Comparison of ENCODE assay signal across 24 mouse cellular contexts in the genomic region with DNA sequence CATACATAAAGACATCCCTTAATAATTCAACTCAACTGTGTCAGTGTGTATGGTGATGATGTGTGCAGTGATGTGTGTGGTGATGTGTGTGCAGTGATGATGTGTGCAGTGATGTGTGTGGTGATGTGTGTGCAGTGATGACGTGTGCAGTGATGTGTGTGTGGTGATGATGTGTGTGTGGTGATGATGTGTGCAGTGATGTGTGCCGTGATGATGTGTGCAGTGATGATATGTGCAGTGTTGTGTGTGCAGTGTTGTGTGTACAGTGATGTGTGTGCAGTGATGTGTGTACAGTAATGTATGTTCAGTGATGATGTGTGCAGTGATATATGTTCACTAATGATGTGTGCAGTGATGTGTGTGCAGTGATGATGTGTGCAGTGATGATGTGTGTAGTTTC.
DNase-seq lines count a peak whose midpoint lies in the region; ATAC-seq and TF ChIP-seq lines count a peak whose summit lies in the region.
"Had no signal": no experiment of that assay in that cellular context is flagged by ENCODE, and none has a peak within 500 bp of the region (broad histone marks: within the 10 kb centered on the region; RNA-seq: fewer than 3 reads in every experiment).

No protein-coding gene starts in this region.

- no peak for TF ChIP-seq POLR2A in myocyte (IDR thresholded peaks at IDR 0.05; ENCODE audit: insufficient read length, low read depth)

- no peak for DNase-seq in heart, postnatal 36 days
- DNase-seq: adrenal gland, adult 8-10 months; cerebellum, adult 9-10 months; gastrocnemius, postnatal 14 days; heart, adult 18-20 months; kidney, postnatal 4 days; layer of hippocampus, adult 9-11 months; left cerebral cortex, postnatal 4 days; lung, adult 18-20 months; thymus, adult 2 months had no signal

- no peak overlapping the region for H3ac ChIP-seq in myocyte (ENCODE audit: control insufficient read depth, insufficient read length)

- H3K4me2 ChIP-seq in heart, embryonic 13.5 days, result no peak overlapping the region
- no peak overlapping the region for H3K4me2 ChIP-seq in myocyte (ENCODE audit: low read depth)
- no peak overlapping the region for H3K4me2 ChIP-seq in heart, embryonic 11.5 days
- H3K4me2 ChIP-seq: hindbrain, embryonic 15.5 days; kidney, embryonic 15.5 days; liver, embryonic 11.5 days had no signal

- no peak for ATAC-seq in heart, embryonic 13.5 days (ENCODE audit: extremely low read depth, insufficient number of reproducible peaks, low FRiP score, low TSS enrichment)
- no peak for ATAC-seq in megakaryocyte, adult 5-6 weeks (ENCODE audit: poor library complexity, severe bottlenecking)
- ATAC-seq in monocyte, adult 5-6 weeks (replicated peaks; ENCODE audit: insufficient number of reproducible peaks, low FRiP score, low TSS enrichment, poor library complexity, severe bottlenecking), result no peak
- no peak for ATAC-seq in heart, embryonic 11.5 days (replicated peaks; ENCODE audit: insufficient number of reproducible peaks, low FRiP score, low TSS enrichment)
- ATAC-seq: intestine, postnatal 0 days; midbrain, embryonic 16.5 days; Patski had no signal

- no peak overlapping the region for H3K9ac ChIP-seq in heart, embryonic 13.5 days
- no peak overlapping the region for H3K9ac ChIP-seq in heart, embryonic 11.5 days (ENCODE audit: low read depth, low read length)
- H3K9ac ChIP-seq: hindbrain, embryonic 15.5 days; kidney, embryonic 15.5 days had no signal

- no peaks in the 10 kb centered on the region for H3K79me2 ChIP-seq in myocyte (ENCODE audit: control insufficient read depth, insufficient read depth)

- H3K27ac ChIP-seq in heart, embryonic 13.5 days (replicated peaks), result 0 out of 2 replicates have a peak overlapping the region, but pooled peaks have one; percentile 8
- H3K27ac ChIP-seq in heart, embryonic 11.5 days (ENCODE audit: low read depth, low read length), result no peak overlapping the region
- H3K27ac ChIP-seq: forebrain, embryonic 10.5 days; hindbrain, embryonic 15.5 days; kidney, embryonic 15.5 days; left cerebral cortex, adult 2 months had no signal

- no peak overlapping the region for H3K4me3 ChIP-seq in heart, embryonic 13.5 days
- H3K4me3 ChIP-seq in megakaryocyte, embryonic 14.5 days (replicated peaks), result peak overlapping the region; percentile 85
- H3K4me3 ChIP-seq in myocyte, result no peak overlapping the region
- H3K4me3 ChIP-seq in heart, embryonic 11.5 days (ENCODE audit: low read depth, low read length), result no peak overlapping the region
- H3K4me3 ChIP-seq: forebrain, embryonic 10.5 days; hindbrain, embryonic 15.5 days; kidney, embryonic 15.5 days; left cerebral cortex, adult 2 months had no signal

- no peaks in the 10 kb centered on the region for H3K36me3 ChIP-seq in heart, embryonic 13.5 days
- no peaks in the 10 kb centered on the region for H3K36me3 ChIP-seq in megakaryocyte, embryonic 14.5 days (replicated peaks; ENCODE audit: low read length)
- peaks cover 43% of the 10 kb centered on the region for H3K36me3 ChIP-seq in myocyte (ENCODE audit: control insufficient read depth, insufficient read depth)
- no peaks in the 10 kb centered on the region for H3K36me3 ChIP-seq in heart, embryonic 11.5 days (ENCODE audit: control insufficient read depth, insufficient read depth, low read length)
- H3K36me3 ChIP-seq: forebrain, embryonic 10.5 days; hindbrain, embryonic 15.5 days; kidney, embryonic 15.5 days had no signal

- H3K27me3 ChIP-seq in heart, embryonic 13.5 days (replicated peaks), result no peaks in the 10 kb centered on the region
- peaks cover 8% of the 10 kb centered on the region for H3K27me3 ChIP-seq in megakaryocyte, embryonic 14.5 days (replicated peaks)
- no peaks in the 10 kb centered on the region for H3K27me3 ChIP-seq in myocyte (ENCODE audit: control insufficient read depth, insufficient read depth, insufficient read length)
- H3K27me3 ChIP-seq in heart, embryonic 11.5 days (ENCODE audit: control insufficient read depth, insufficient read depth, low read length), result no peaks in the 10 kb centered on the region
- H3K27me3 ChIP-seq: hindbrain, embryonic 15.5 days; kidney, embryonic 15.5 days had no signal

- H3K9me3 ChIP-seq in heart, embryonic 13.5 days, result no peaks in the 10 kb centered on the region
- H3K9me3 ChIP-seq in megakaryocyte, embryonic 14.5 days, result no peaks in the 10 kb centered on the region
- no peaks in the 10 kb centered on the region for H3K9me3 ChIP-seq in heart, embryonic 11.5 days (replicated peaks; ENCODE audit: control insufficient read depth, low read length)
- H3K9me3 ChIP-seq: forebrain, embryonic 10.5 days; hindbrain, embryonic 15.5 days; kidney, embryonic 15.5 days had no signal

- H3K4me1 ChIP-seq in heart, embryonic 13.5 days, result peaks cover 30% of the 10 kb centered on the region
- peaks cover 3% of the 10 kb centered on the region; the same call in 1 of the 2 replicates for H3K4me1 ChIP-seq in megakaryocyte, embryonic 14.5 days
- peaks cover 17% of the 10 kb centered on the region for H3K4me1 ChIP-seq in heart, embryonic 11.5 days (ENCODE audit: control insufficient read depth, insufficient read depth, low read length)

- WGBS in heart, embryonic 13.5 days, result 71% methylated on average over 2 of the region's 2 CpGs
- 61% methylated on average over 2 of the region's 2 CpGs for WGBS in heart, embryonic 11.5 days (ENCODE audit: insufficient replicate concordance)

- intact Hi-C loops in heart, postnatal 36 days (cut with DNase I), result no loop called here

TF ChIP-seq in myocyte, 11 proteins besides CTCF, POLR2A, EP300 and RAD21:
- no peak for TF ChIP-seq MYOG (IDR thresholded peaks at IDR 0.05; ENCODE audit: control insufficient read depth in 1 of 3, insufficient read depth in 1 of 3, insufficient read length in 2 of 3, low read depth in 2 of 3)
- no peak for TF ChIP-seq MAX (IDR thresholded peaks at IDR 0.05; ENCODE audit: low read depth)
- peak; percentile 13 for TF ChIP-seq POLR2AphosphoS2 (IDR thresholded peaks at IDR 0.05; ENCODE audit: insufficient read length, low read depth)
- peak; percentile 19 for TF ChIP-seq REST (IDR thresholded peaks at IDR 0.05; ENCODE audit: insufficient read depth, insufficient read length)
